Mouse (Mus musculus) lung, embryonic 15.5 days (tissue): ENCODE results near the gene Pde4dip. TPM values are rescaled to one million over a fixed set of nuclear protein-coding genes. Genes with fewer than 3 reads are reported as not detected.

Experiments
- ATAC-seq: fragments of 200-750 bp; cut with Nextera tagmentation; 2 replicates; pipeline ENCODE4 v1.8.0; 2017; ENCODE audit warnings: moderate number of reproducible peaks, borderline replicate concordance; ENCODE audit not compliant: low FRiP score, low TSS enrichment; ENCODE audit errors: extremely low read depth
- H3K27ac ChIP-seq: fragments of 300-500 bp; sonication (generic); 2 replicates; pipeline ENCODE4 v1.5.1; 2015; ENCODE audit warnings: moderate library complexity, mild to moderate bottlenecking, inconsistent platforms
- H3K27me3 ChIP-seq: fragments of 300-500 bp; sonication (generic); 2 replicates; pipeline ENCODE4 v1.6.1; 2015; ENCODE audit warnings: inconsistent platforms
- H3K36me3 ChIP-seq: fragments of 300-500 bp; sonication (generic); 2 replicates; pipeline ENCODE4 v1.6.1; 2015; ENCODE audit warnings: inconsistent platforms
- H3K4me1 ChIP-seq: fragments of 300-500 bp; sonication (generic); 2 replicates; pipeline ENCODE4 v1.6.1; 2015; ENCODE audit warnings: inconsistent platforms
- H3K4me2 ChIP-seq: fragments of 300-500 bp; sonication (generic); 2 replicates; pipeline ENCODE4 v1.6.1; 2015; ENCODE audit warnings: inconsistent platforms, mild to moderate bottlenecking, moderate library complexity
- H3K4me3 ChIP-seq: fragments of 300-500 bp; sonication (generic); 2 replicates; pipeline ENCODE4 v1.5.1; 2015; ENCODE audit warnings: mild to moderate bottlenecking, inconsistent platforms
- H3K9ac ChIP-seq: fragments of 300-500 bp; sonication (generic); 2 replicates; pipeline ENCODE4 v1.6.1; 2015; ENCODE audit warnings: inconsistent platforms
- H3K9me3 ChIP-seq: fragments of 300-500 bp; sonication (generic); 2 replicates; pipeline ENCODE4 v1.6.1; 2016; ENCODE audit warnings: inconsistent platforms
- WGBS: fragments of 180-500 bp; shearing (Covaris S2); methylation state at CpG from one replicate; pipeline ENCODE4 v1.1.7; 2015; 5-methylcytosine and 5-hydroxymethylcytosine counted together
- microRNA-seq: library from miRNA; unstranded; fragments of <30 nt; microRNA quantifications from one replicate; pipeline ENCODE4, GENCODE M21; 2016
- polyA plus RNA-seq: library from polyadenylated mRNA; unstranded; fragments of >200 nt; fragmentation: Nextera tagmentation; extraction: Ambion mirVana; gene quantifications from 2 replicates; pipeline ENCODE4 v1.2.1, GENCODE M21; 2015

The Pde4dip gene
- polyA plus RNA-seq, 1 experiment from 2014 or later: 18.3 TPM

- Histone ChIP-seq H3K4me1 (no peaks in the 10 kb centered on the region), H3K27me3 (no peaks in the 10 kb centered on the region), H3K9me3 (no peaks in the 10 kb centered on the region), H3K27ac (no peak overlapping the region), H3K4me2 (no peak overlapping the region), H3K36me3 (no peaks in the 10 kb centered on the region), H3K9ac (no peak overlapping the region), H3K4me3 (no peak overlapping the region)
- WGBS: 76% methylated on average over 6 of the region's 6 CpGs
- no peak for ATAC-seq
These were observed 239.0 kb downstream of the Pde4dip start for GRCm38 (mm10) chr3:97649469-97649868.

- H3K27me3 ChIP-seq: no peaks in the 10 kb centered on the region
- no peak overlapping the region for H3K9ac ChIP-seq
- H3K4me3 ChIP-seq: no peak overlapping the region
- no peak overlapping the region for H3K4me2 ChIP-seq
- no peaks in the 10 kb centered on the region for H3K36me3 ChIP-seq
- H3K4me1 ChIP-seq: no peaks in the 10 kb centered on the region
- no peaks in the 10 kb centered on the region for H3K9me3 ChIP-seq
- H3K27ac ChIP-seq: no peak overlapping the region
- ATAC-seq: no peak
- WGBS: 56% methylated on average over 3 of the region's 3 CpGs
These were observed 239.5 kb downstream of the Pde4dip start for GRCm38 (mm10) chr3:97649022-97649421.

GRCm38 (mm10) chr3:97648518-97648917 lies 240.0 kb downstream of the Pde4dip start:
- H3K4me1 ChIP-seq: no peaks in the 10 kb centered on the region
- H3K9ac ChIP-seq: no peak overlapping the region
- no peak overlapping the region for H3K4me2 ChIP-seq
- H3K36me3 ChIP-seq: no peaks in the 10 kb centered on the region
- 23% methylated on average over 1 of the region's 1 CpGs for WGBS
- H3K27ac ChIP-seq: no peak overlapping the region
- no peak overlapping the region for H3K4me3 ChIP-seq
- no peaks in the 10 kb centered on the region for H3K9me3 ChIP-seq
- H3K27me3 ChIP-seq: no peaks in the 10 kb centered on the region
- ATAC-seq: no peak

GRCm38 (mm10) chr3:97642001-97642400 lies 246.5 kb downstream of the Pde4dip start:
- ATAC-seq: no peak
- H3K4me2 ChIP-seq: no peak overlapping the region
- no peak overlapping the region for H3K9ac ChIP-seq
- H3K36me3 ChIP-seq: no peaks in the 10 kb centered on the region
- no peak overlapping the region for H3K4me3 ChIP-seq
- no peaks in the 10 kb centered on the region for H3K27me3 ChIP-seq
- 73% methylated on average over 9 of the region's 9 CpGs for WGBS
- H3K9me3 ChIP-seq: no peaks in the 10 kb centered on the region
- H3K4me1 ChIP-seq: no peaks in the 10 kb centered on the region
- H3K27ac ChIP-seq: no peak overlapping the region

- Histone ChIP-seq H3K27ac (no peak overlapping the region), H3K4me1 (no peaks in the 10 kb centered on the region), H3K4me3 (no peak overlapping the region), H3K36me3 (no peaks in the 10 kb centered on the region), H3K27me3 (no peaks in the 10 kb centered on the region), H3K9me3 (no peaks in the 10 kb centered on the region), H3K9ac (no peak overlapping the region), H3K4me2 (no peak overlapping the region)
- ATAC-seq: no peak
- WGBS: 87% methylated on average over 4 of the region's 4 CpGs
These were observed 247.1 kb downstream of the Pde4dip start for GRCm38 (mm10) chr3:97641396-97641795.

Small RNA genes within 50 kb of the gene (microRNA-seq; reads per million reads assigned to microRNA genes)
- gene Mir7225: not detected

Other genes with a start within 250 kb of the Pde4dip start
- 4.9 and 5.1 TPM in 2 replicates for gene Prkab2, start 230.5 kb downstream of the Pde4dip start, polyA plus RNA-seq
- not detected in 2 replicates for gene Gm17651, start 214.0 kb downstream of the Pde4dip start, polyA plus RNA-seq
- gene Sec22b, start 12.5 kb upstream of the Pde4dip start, polyA plus RNA-seq: 147 and 157 TPM in 2 replicates
- 33.4 and 35.1 TPM in 2 replicates for gene Notch2, start 124.8 kb upstream of the Pde4dip start, polyA plus RNA-seq